Mouse (Mus musculus) kidney, postnatal 10 days (tissue): ENCODE data around the gene Auts2.

ENCODE experiments used
- DNase-seq: peaks from one replicate; pipeline ENCODE4 v3.0.0; 2021; ENCODE audit warnings: mixed read lengths

Auts2 gene

GRCm38 (mm10) chr5:132314300-132314699 is 228.8 kb downstream of the Auts2 start:
- no peak for DNase-seq

- DNase-seq, result no peak
Measured at GRCm38 (mm10) chr5:132307000-132307399, 236.1 kb downstream of the Auts2 start.

GRCm38 (mm10) chr5:132305354-132305934 is 237.7 kb downstream of the Auts2 start:
- peak; percentile 48 for DNase-seq

GRCm38 (mm10) chr5:132302778-132303177 is 240.4 kb downstream of the Auts2 start:
- DNase-seq, result no peak

GRCm38 (mm10) chr5:132300794-132301193 is 242.3 kb downstream of the Auts2 start:
- DNase-seq, result no peak

GRCm38 (mm10) chr5:132299716-132300115 is 243.4 kb downstream of the Auts2 start:
- no peak for DNase-seq

GRCm38 (mm10) chr5:132298996-132299395 is 244.1 kb downstream of the Auts2 start:
- DNase-seq, result no peak

GRCm38 (mm10) chr5:132297309-132297708 is 245.8 kb downstream of the Auts2 start:
- no peak for DNase-seq

GRCm38 (mm10) chr5:132294469-132294868 is 248.7 kb downstream of the Auts2 start:
- DNase-seq, result no peak

GRCm38 (mm10) chr5:132292932-132293331 is 250.2 kb downstream of the Auts2 start:
- no peak for DNase-seq

GRCm38 (mm10) chr5:132290606-132291535 is 252.3 kb downstream of the Auts2 start:
- DNase-seq, result no peak

- no peak for DNase-seq
Measured at GRCm38 (mm10) chr5:132283741-132284140, 259.4 kb downstream of the Auts2 start.

- no peak for DNase-seq
Measured at GRCm38 (mm10) chr5:132274098-132274898, 268.8 kb downstream of the Auts2 start.

GRCm38 (mm10) chr5:132272132-132272531 is 271.0 kb downstream of the Auts2 start:
- DNase-seq, result no peak

- DNase-seq, result no peak
Measured at GRCm38 (mm10) chr5:132270896-132271295, 272.2 kb downstream of the Auts2 start.

- DNase-seq, result no peak
Measured at GRCm38 (mm10) chr5:132270074-132270473, 273.1 kb downstream of the Auts2 start.

GRCm38 (mm10) chr5:132268351-132268967 is 274.7 kb downstream of the Auts2 start:
- no peak for DNase-seq

GRCm38 (mm10) chr5:132265015-132265414 is 278.1 kb downstream of the Auts2 start:
- no peak for DNase-seq

GRCm38 (mm10) chr5:132261750-132262149 is 281.4 kb downstream of the Auts2 start:
- DNase-seq, result no peak

- no peak for DNase-seq
Measured at GRCm38 (mm10) chr5:132258882-132259281, 284.3 kb downstream of the Auts2 start.

- DNase-seq, result peak; percentile 12
Measured at GRCm38 (mm10) chr5:132255579-132255978, 287.6 kb downstream of the Auts2 start.

- DNase-seq, result no peak
Measured at GRCm38 (mm10) chr5:132249523-132249922, 293.6 kb downstream of the Auts2 start.

- no peak for DNase-seq
Measured at GRCm38 (mm10) chr5:132248069-132248468, 295.1 kb downstream of the Auts2 start.
